Mouse (Mus musculus): ENCODE data around the gene Ckm. TPM values are rescaled to one million over a fixed set of nuclear protein-coding genes. Genes with fewer than 3 reads are reported as not detected.

Ckm gene
- polyA plus RNA-seq, 1 experiment: 1,561 TPM

GRCm38 (mm10) chr7:19458072-19458486 lies 53.5 kb downstream of the Ckm start:
- peak overlapping the region; percentile 69 for H3K4me2 ChIP-seq (ENCODE audit: low read depth)
- no peaks in the 10 kb centered on the region for H3K36me3 ChIP-seq (ENCODE audit: control insufficient read depth, insufficient read depth)
- peaks cover 20% of the 10 kb centered on the region for H3K79me2 ChIP-seq (ENCODE audit: control insufficient read depth, insufficient read depth)
- H3K4me3 ChIP-seq: peak overlapping the region; percentile 64
- peak overlapping the region; percentile 93 for H3ac ChIP-seq (ENCODE audit: control insufficient read depth, insufficient read length)
- no peak for TF ChIP-seq TCF12 (IDR thresholded peaks at IDR 0.05; ENCODE audit: insufficient read depth, poor library complexity, severe bottlenecking)
- TF ChIP-seq REST (IDR thresholded peaks at IDR 0.05; ENCODE audit: insufficient read depth, insufficient read length): no peak
- no peak for TF ChIP-seq POLR2A (IDR thresholded peaks at IDR 0.05; ENCODE audit: insufficient read length, low read depth)
- H3K27me3 ChIP-seq (ENCODE audit: control insufficient read depth, insufficient read depth, insufficient read length): no peaks in the 10 kb centered on the region

GRCm38 (mm10) chr7:19458591-19459111 lies 54.1 kb downstream of the Ckm start, which contains the start of gene Mark4:
TSS of gene Mark4 (minus strand) at chr7:19458821.
- no peak for TF ChIP-seq E2F4 (IDR thresholded peaks at IDR 0.05; ENCODE audit: insufficient read depth)
- TF ChIP-seq POLR2A (IDR thresholded peaks at IDR 0.05; ENCODE audit: insufficient read length, low read depth): peak; percentile 66
- peak; percentile 34 for TF ChIP-seq POLR2AphosphoS2 (IDR thresholded peaks at IDR 0.05; ENCODE audit: insufficient read length, low read depth)
- H3K4me3 ChIP-seq: peak within 1 kb of the TSS; percentile 64
- H3K36me3 ChIP-seq (ENCODE audit: control insufficient read depth, insufficient read depth): no peaks in the 10 kb centered on the region
- peaks cover 20% of the 10 kb centered on the region for H3K79me2 ChIP-seq (ENCODE audit: control insufficient read depth, insufficient read depth)
- peak within 1 kb of the TSS; percentile 93 for H3ac ChIP-seq (ENCODE audit: control insufficient read depth, insufficient read length)
- H3K27me3 ChIP-seq (ENCODE audit: control insufficient read depth, insufficient read depth, insufficient read length): no peaks in the 10 kb centered on the region
- peak within 1 kb of the TSS; percentile 69 for H3K4me2 ChIP-seq (ENCODE audit: low read depth)

- H3K4me2 ChIP-seq (ENCODE audit: low read depth): peak overlapping the region; percentile 67
- TF ChIP-seq POLR2A (IDR thresholded peaks at IDR 0.05; ENCODE audit: insufficient read length, low read depth) (no peak), POLR2AphosphoS2 (IDR thresholded peaks at IDR 0.05; ENCODE audit: insufficient read length, low read depth) (no peak), CEBPB (IDR thresholded peaks at IDR 0.05; ENCODE audit: insufficient read depth, poor library complexity, severe bottlenecking) (no peak), SRF (IDR thresholded peaks at IDR 0.05; ENCODE audit: control insufficient read depth, insufficient read length, low read depth) (no peak), REST (IDR thresholded peaks at IDR 0.05; ENCODE audit: insufficient read depth, insufficient read length) (no peak), USF1 (IDR thresholded peaks at IDR 0.05; ENCODE audit: low read depth) (no peak), TCF3 (IDR thresholded peaks at IDR 0.05; ENCODE audit: insufficient read length, low read depth) (no peak), TCF12 (IDR thresholded peaks at IDR 0.05; ENCODE audit: insufficient read depth, poor library complexity, severe bottlenecking) (no peak), MYOD1 (IDR thresholded peaks at IDR 0.05; ENCODE audit: control insufficient read depth in 1 of 3, insufficient read length in 2 of 3, low read depth in 2 of 3) (no peak), E2F4 (IDR thresholded peaks at IDR 0.05; ENCODE audit: insufficient read depth) (no peak), MAX (IDR thresholded peaks at IDR 0.05; ENCODE audit: low read depth) (no peak), MYOG (IDR thresholded peaks at IDR 0.05; ENCODE audit: control insufficient read depth in 1 of 3, insufficient read depth in 1 of 3, insufficient read length in 2 of 3, low read depth in 2 of 3) (no peak)
- H3K79me2 ChIP-seq (ENCODE audit: control insufficient read depth, insufficient read depth): peaks cover 20% of the 10 kb centered on the region
- H3K36me3 ChIP-seq (ENCODE audit: control insufficient read depth, insufficient read depth): no peaks in the 10 kb centered on the region
- H3K4me3 ChIP-seq: peak overlapping the region; percentile 64
- peak overlapping the region; percentile 93 for H3ac ChIP-seq (ENCODE audit: control insufficient read depth, insufficient read length)
- no peaks in the 10 kb centered on the region for H3K27me3 ChIP-seq (ENCODE audit: control insufficient read depth, insufficient read depth, insufficient read length)
Measured at GRCm38 (mm10) chr7:19459144-19459870, 54.7 kb downstream of the Ckm start.

GRCm38 (mm10) chr7:19460500-19460899 lies 55.9 kb downstream of the Ckm start:
- TF ChIP-seq REST (IDR thresholded peaks at IDR 0.05; ENCODE audit: insufficient read depth, insufficient read length): no peak
- TF ChIP-seq SRF (IDR thresholded peaks at IDR 0.05; ENCODE audit: control insufficient read depth, insufficient read length, low read depth): no peak
- no peak for TF ChIP-seq TCF3 (IDR thresholded peaks at IDR 0.05; ENCODE audit: insufficient read length, low read depth)
- TF ChIP-seq CEBPB (IDR thresholded peaks at IDR 0.05; ENCODE audit: insufficient read depth, poor library complexity, severe bottlenecking): no peak
- no peaks in the 10 kb centered on the region for H3K27me3 ChIP-seq (ENCODE audit: control insufficient read depth, insufficient read depth, insufficient read length)

GRCm38 (mm10) chr7:19461488-19461887 lies 56.9 kb downstream of the Ckm start:
- no peak overlapping the region for H3K4me2 ChIP-seq (ENCODE audit: low read depth)

More at GRCm38 (mm10) chr7:19460500-19460899, 55.9 kb downstream of the Ckm start:
- Histone ChIP-seq H3K79me2 (ENCODE audit: control insufficient read depth, insufficient read depth) (peaks cover 12% of the 10 kb centered on the region), H3K36me3 (ENCODE audit: control insufficient read depth, insufficient read depth) (no peaks in the 10 kb centered on the region), H3ac (ENCODE audit: control insufficient read depth, insufficient read length) (no peak overlapping the region), H3K4me3 (no peak overlapping the region), H3K4me2 (ENCODE audit: low read depth) (no peak overlapping the region)

More at GRCm38 (mm10) chr7:19461488-19461887, 56.9 kb downstream of the Ckm start:
- no peaks in the 10 kb centered on the region for H3K36me3 ChIP-seq (ENCODE audit: control insufficient read depth, insufficient read depth)
- H3K4me3 ChIP-seq: no peak overlapping the region
- peaks cover 12% of the 10 kb centered on the region for H3K79me2 ChIP-seq (ENCODE audit: control insufficient read depth, insufficient read depth)
- H3ac ChIP-seq (ENCODE audit: control insufficient read depth, insufficient read length): no peak overlapping the region
- no peaks in the 10 kb centered on the region for H3K27me3 ChIP-seq (ENCODE audit: control insufficient read depth, insufficient read depth, insufficient read length)
- TF ChIP-seq E2F4 (IDR thresholded peaks at IDR 0.05; ENCODE audit: insufficient read depth) (no peak), REST (IDR thresholded peaks at IDR 0.05; ENCODE audit: insufficient read depth, insufficient read length) (no peak), MYOG (IDR thresholded peaks at IDR 0.05; ENCODE audit: control insufficient read depth in 1 of 3, insufficient read depth in 1 of 3, insufficient read length in 2 of 3, low read depth in 2 of 3) (no peak), MAX (IDR thresholded peaks at IDR 0.05; ENCODE audit: low read depth) (no peak), POLR2AphosphoS2 (IDR thresholded peaks at IDR 0.05; ENCODE audit: insufficient read length, low read depth) (no peak)

All from myocyte (in vitro differentiated cells).